Mouse (Mus musculus): ENCODE results near the gene C1qtnf2. TPM values are rescaled to one million over a fixed set of nuclear protein-coding genes. Genes with fewer than 3 reads are reported as not detected.

The C1qtnf2 gene
- polyA plus RNA-seq, 1 experiment from 2014 or later: 0.54 TPM

Other genes starting within 250 kb of the C1qtnf2 start
- 57.5 and 61.2 TPM in 2 replicates for gene Pttg1, start 48.0 kb upstream of the C1qtnf2 start, polyA plus RNA-seq (2015; fragmentation: Nextera tagmentation; extraction: Ambion mirVana)
- 28.4 and 31.7 TPM in 2 replicates for gene Slu7, start 40.5 kb upstream of the C1qtnf2 start, polyA plus RNA-seq (2015; fragmentation: Nextera tagmentation; extraction: Ambion mirVana)
- 2.7 and 2.8 TPM in 2 replicates for gene Ccnjl, start 54.5 kb downstream of the C1qtnf2 start, polyA plus RNA-seq (2015; fragmentation: Nextera tagmentation; extraction: Ambion mirVana)
- 0.73 and 0.93 TPM in 2 replicates for gene 4933415A04Rik, start 112.8 kb downstream of the C1qtnf2 start, polyA plus RNA-seq (2015; fragmentation: Nextera tagmentation; extraction: Ambion mirVana)
- gene Fabp6, start 127.3 kb downstream of the C1qtnf2 start, polyA plus RNA-seq (2015; fragmentation: Nextera tagmentation; extraction: Ambion mirVana): not detected in 2 replicates
- 9.6 and 11.5 TPM in 2 replicates for gene Pwwp2a, start 207.7 kb downstream of the C1qtnf2 start, polyA plus RNA-seq (2015; fragmentation: Nextera tagmentation; extraction: Ambion mirVana)